Comparison of ENCODE assay signal across 8 mouse cellular contexts in genomic region chr8:45885202-45885685, GRCm38 (mm10). TPM values are rescaled to one million over a fixed set of nuclear protein-coding genes. Genes with fewer than 3 reads are reported as not detected.
DNase-seq lines count a peak whose midpoint lies in the region; ATAC-seq and TF ChIP-seq lines count a peak whose summit lies in the region.

TSS of gene Pdlim3 (plus strand) at chr8:45885461.

- peak within 1 kb of the TSS; percentile 10; the same call in 1 of the 2 replicates for H3K9ac ChIP-seq in ES-E14 (ENCODE audit: insufficient read depth, low read depth, low read length, poor library complexity, severe bottlenecking)
- H3K9ac ChIP-seq in intestine, embryonic 15.5 days: peak within 1 kb of the TSS; percentile 28
- H3K9ac ChIP-seq in lung, embryonic 14.5 days: peak within 1 kb of the TSS; percentile 49

- TF ChIP-seq CTCF in lung, embryonic 14.5 days (IDR thresholded peaks at IDR 0.05; ENCODE audit: low read depth): no peak

- in situ Hi-C loops in ES-E14 (cut with MboI; ENCODE audit: low sequenced_read_pairs in 2 of 2, unreplicated experiment in 2 of 2): no loop called here

- H3K9me3 ChIP-seq in ES-E14 (ENCODE audit: control insufficient read depth, insufficient read depth, low read depth, low read length): no peaks in the 10 kb centered on the region
- no peaks in the 10 kb centered on the region for H3K9me3 ChIP-seq in intestine, embryonic 15.5 days
- H3K9me3 ChIP-seq in lung, embryonic 14.5 days (ENCODE audit: low read depth, low read length): no peaks in the 10 kb centered on the region

- no peaks in the 10 kb centered on the region for H3K36me3 ChIP-seq in ES-E14 (ENCODE audit: control insufficient read depth, insufficient read depth, low read length, poor library complexity, severe bottlenecking)
- no peaks in the 10 kb centered on the region for H3K36me3 ChIP-seq in intestine, embryonic 15.5 days
- H3K36me3 ChIP-seq in lung, embryonic 14.5 days (ENCODE audit: insufficient read depth): no peaks in the 10 kb centered on the region
- no peaks in the 10 kb centered on the region for H3K36me3 ChIP-seq in splenic B cell, adult 2 months (ENCODE audit: control insufficient read depth, insufficient read depth, low read length, poor library complexity, severe bottlenecking)

- peak; percentile 85 for ATAC-seq in intestine, embryonic 15.5 days
- ATAC-seq in lung, embryonic 14.5 days (ENCODE audit: insufficient read depth): peak; percentile 85
- ATAC-seq in CD4-positive, CD25-positive, alpha-beta regulatory T cell, adult 4 months: no peak

- peaks cover 2 to 3% of the 10 kb centered on the region in 2 experiments; a peak in 2 of 4 replicates for H3K4me1 ChIP-seq in ES-E14 (ENCODE audit: control insufficient read depth in 2 of 2, insufficient read depth in 2 of 2, low read length in 2 of 2, poor library complexity in 1 of 2)
- no peaks in the 10 kb centered on the region for H3K4me1 ChIP-seq in brown adipose tissue, adult 24 weeks (ENCODE audit: control insufficient read depth, insufficient read depth, insufficient read length, low read length)
- H3K4me1 ChIP-seq in intestine, embryonic 15.5 days (replicated peaks): peaks cover 13% of the 10 kb centered on the region; the same call in 1 of the 2 replicates
- no peaks in the 10 kb centered on the region for H3K4me1 ChIP-seq in lung, embryonic 14.5 days (ENCODE audit: insufficient read depth)

- DNase-seq in ES-E14 (ENCODE audit: low read depth, low spot score): peak; percentile 58
- peak; percentile 23 to 53 for DNase-seq in gastrocnemius, postnatal 4 days (ENCODE audit: low spot score in 2 of 2)
- peak; percentile 77 for DNase-seq in lung, embryonic 14.5 days
- DNase-seq in splenic B cell, adult 2 months (ENCODE audit: low read depth, low spot score): peak; percentile 6
- DNase-seq in right cerebral cortex, postnatal 36 days (ENCODE audit: low spot score in 2 of 2): no peak

- H3K27me3 ChIP-seq in intestine, embryonic 15.5 days (replicated peaks): no peaks in the 10 kb centered on the region
- no peaks in the 10 kb centered on the region for H3K27me3 ChIP-seq in lung, embryonic 14.5 days (ENCODE audit: insufficient read depth, low read length)
- H3K27me3 ChIP-seq in splenic B cell, adult 2 months (ENCODE audit: control insufficient read depth, insufficient read depth, low read length, poor library complexity, severe bottlenecking): no peaks in the 10 kb centered on the region; the same call in 1 of the 2 replicates

- peak within 1 kb of the TSS; percentile 53 to 63 for H3K4me3 ChIP-seq in ES-E14 (ENCODE audit: insufficient read depth in 1 of 2, low read depth in 1 of 2, low read length in 2 of 2, poor library complexity in 1 of 2, severe bottlenecking in 1 of 2)
- H3K4me3 ChIP-seq in brown adipose tissue, adult 24 weeks (ENCODE audit: insufficient read depth, low read depth, low read length): peak within 1 kb of the TSS; percentile 46
- H3K4me3 ChIP-seq in intestine, embryonic 15.5 days (replicated peaks): peak within 1 kb of the TSS; percentile 41
- peak within 1 kb of the TSS; percentile 39 for H3K4me3 ChIP-seq in lung, embryonic 14.5 days (ENCODE audit: low read depth, low read length)

- WGBS in intestine, embryonic 15.5 days: 2% methylated on average over 22 of the region's 22 CpGs
- WGBS in lung, embryonic 14.5 days: under 1% methylated on average over 22 of the region's 22 CpGs

- H3K27ac ChIP-seq in ES-E14 (ENCODE audit: insufficient read depth, low read depth, low read length, poor library complexity, severe bottlenecking): no peak within 1 kb of the TSS
- no peak within 1 kb of the TSS for H3K27ac ChIP-seq in brown adipose tissue, adult 24 weeks (replicated peaks; ENCODE audit: low read depth, low read length)
- peak within 1 kb of the TSS; percentile 63; the same call in 1 of the 2 replicates for H3K27ac ChIP-seq in intestine, embryonic 15.5 days
- H3K27ac ChIP-seq in lung, embryonic 14.5 days (ENCODE audit: low read depth): peak within 1 kb of the TSS; percentile 25

- peak within 1 kb of the TSS; percentile 79 for H3K4me2 ChIP-seq in intestine, embryonic 15.5 days (replicated peaks)
- H3K4me2 ChIP-seq in lung, embryonic 14.5 days: peak within 1 kb of the TSS; percentile 65

TF ChIP-seq in ES-E14, 5 proteins besides CTCF, POLR2A, EP300 and RAD21:
- TF ChIP-seq MAFK (IDR thresholded peaks at IDR 0.05; ENCODE audit: insufficient read depth, low read depth, low read length): no peak
- TF ChIP-seq CHD2 (IDR thresholded peaks at IDR 0.05; ENCODE audit: low read depth, low read length): no peak
- no peak for TF ChIP-seq ZC3H11A (IDR thresholded peaks at IDR 0.05; ENCODE audit: borderline replicate concordance, low read depth, low read length)
- no peak for TF ChIP-seq HCFC1 (IDR thresholded peaks at IDR 0.05; ENCODE audit: borderline replicate concordance, insufficient read depth, low read length)
- no peak for TF ChIP-seq ZNF384 (IDR thresholded peaks at IDR 0.05; ENCODE audit: low read depth, low read length)

RNA-seq across cellular contexts. Expression of gene Pdlim3, which starts in this region (rescaled TPM):
- total RNA-seq in ES-E14 (2012; rRNA removed): 3.3 and 3.7 TPM in 2 replicates
- 3.8 and 8.6 TPM in 2 replicates for polyA plus RNA-seq in brown adipose tissue, adult 24 weeks (2012; ENCODE audit: insufficient read depth, insufficient read length, missing spikeins)
- total RNA-seq in gastrocnemius, postnatal 4 days (2021): 100 to 1,000 TPM; 485 to 529 TPM
- 80.7 and 80.9 TPM in 2 replicates for polyA plus RNA-seq in intestine, embryonic 15.5 days (2015; fragmentation: Nextera tagmentation; extraction: Ambion mirVana)
- polyA plus RNA-seq in lung, embryonic 14.5 days (2014; fragmentation: Nextera tagmentation; extraction: Ambion mirVana): 30.9 and 35.1 TPM in 2 replicates
- not detected for polyA plus RNA-seq in CD4-positive, CD25-positive, alpha-beta regulatory T cell, adult 4 months (2017; shearing (Covaris generic))

Comparison
In these comparisons a context has a peak if more than half of its experiments do, and no peak if none do; other contexts are left out.
1. RNA of gene Pdlim3 (total RNA-seq): 485 to 529 TPM in gastrocnemius, postnatal 4 days; 3.3 to 3.7 TPM in ES-E14; every median in the first group is over 100 times any median in the second.
2. DNase-seq: peak in ES-E14 (single experiment), gastrocnemius, postnatal 4 days (2 of 2), lung, embryonic 14.5 days (single experiment) and splenic B cell, adult 2 months (single experiment); none in right cerebral cortex, postnatal 36 days (0 of 2).
3. H3K27ac ChIP-seq: peak in intestine, embryonic 15.5 days (single experiment) and lung, embryonic 14.5 days (single experiment); none in ES-E14 (single experiment) and brown adipose tissue, adult 24 weeks (single experiment).
4. Peak in every context shown above with its lines, with median percentiles within 50 percentile points of each other: H3K4me3 ChIP-seq and H3K9ac ChIP-seq.